Mouse (Mus musculus) forebrain, embryonic 16.5 days (tissue): ENCODE measurements around the gene Foxn3. TPM values are rescaled to one million over a fixed set of nuclear protein-coding genes. Genes with fewer than 3 reads are reported as not detected.

Experiments used
- ATAC-seq: fragments of 200-750 bp; cut with Nextera tagmentation; 2 replicates; pipeline ENCODE4 v1.8.0; 2017; ENCODE audit warnings: mild to moderate bottlenecking, moderate library complexity
- H3K27ac ChIP-seq: fragments of 300-500 bp; sonication (generic); 2 replicates; pipeline ENCODE4 v1.5.1; 2014; ENCODE audit warnings: low read length, control low read depth
- H3K27me3 ChIP-seq: fragments of 300-500 bp; sonication (generic); replicated peaks from 2 replicates; pipeline ENCODE4 v1.6.1; 2014; ENCODE audit warnings: low read length; ENCODE audit not compliant: control insufficient read depth, insufficient read depth
- H3K36me3 ChIP-seq: fragments of 300-500 bp; sonication (generic); 2 replicates; pipeline ENCODE4 v1.6.1; 2014; ENCODE audit not compliant: control insufficient read depth, insufficient read depth
- H3K4me1 ChIP-seq: fragments of 300-500 bp; sonication (generic); replicated peaks from 2 replicates; pipeline ENCODE4 v1.6.1; 2014; ENCODE audit warnings: low read length; ENCODE audit not compliant: control insufficient read depth, insufficient read depth
- H3K4me2 ChIP-seq: fragments of 300-500 bp; sonication (generic); 2 replicates; pipeline ENCODE4 v1.6.1; 2014; ENCODE audit warnings: mild to moderate bottlenecking, low read length, control low read depth
- H3K4me3 ChIP-seq: fragments of 300-500 bp; sonication (generic); replicated peaks from 2 replicates; pipeline ENCODE4 v1.5.1; 2014; ENCODE audit warnings: mild to moderate bottlenecking, low read length, control low read depth
- H3K9ac ChIP-seq: fragments of 300-500 bp; sonication (generic); replicated peaks from 2 replicates; pipeline ENCODE4 v1.6.1; 2014; ENCODE audit warnings: low read depth, low read length, control low read depth
- H3K9me3 ChIP-seq: fragments of 300-500 bp; sonication (generic); 2 replicates; pipeline ENCODE4 v1.6.1; 2016; ENCODE audit warnings: low read length; ENCODE audit not compliant: control insufficient read depth
- WGBS: fragments of 180-500 bp; shearing (Covaris S2); extraction: QIAGEN DNeasy Blood & Tissue Kit; methylation state at CpG from one replicate; pipeline ENCODE4 v1.1.7; 2014; 5-methylcytosine and 5-hydroxymethylcytosine counted together
- polyA plus RNA-seq: library from polyadenylated mRNA; unstranded; fragments of >200 nt; fragmentation: Nextera tagmentation; extraction: Ambion mirVana; gene quantifications from 2 replicates; pipeline ENCODE4 v1.2.1, GENCODE M21; 2015

Gene Foxn3
- polyA plus RNA-seq, 1 experiment from 2014 or later, result 78.0 TPM

- ATAC-seq, result 0 out of 2 replicates have a peak, but pooled peaks have one; percentile 35
- Histone ChIP-seq H3K36me3 (no peaks in the 10 kb centered on the region), H3K27me3 (no peaks in the 10 kb centered on the region), H3K9me3 (no peaks in the 10 kb centered on the region), H3K4me2 (no peak overlapping the region), H3K4me3 (no peak overlapping the region), H3K4me1 (peaks cover 17% of the 10 kb centered on the region), H3K27ac (no peak overlapping the region), H3K9ac (no peak overlapping the region)
- WGBS, result 49% methylated on average over 8 of the region's 8 CpGs
Observed at GRCm38 (mm10) chr12:99269396-99269795, 294.0 kb downstream of the Foxn3 start.

DNA sequence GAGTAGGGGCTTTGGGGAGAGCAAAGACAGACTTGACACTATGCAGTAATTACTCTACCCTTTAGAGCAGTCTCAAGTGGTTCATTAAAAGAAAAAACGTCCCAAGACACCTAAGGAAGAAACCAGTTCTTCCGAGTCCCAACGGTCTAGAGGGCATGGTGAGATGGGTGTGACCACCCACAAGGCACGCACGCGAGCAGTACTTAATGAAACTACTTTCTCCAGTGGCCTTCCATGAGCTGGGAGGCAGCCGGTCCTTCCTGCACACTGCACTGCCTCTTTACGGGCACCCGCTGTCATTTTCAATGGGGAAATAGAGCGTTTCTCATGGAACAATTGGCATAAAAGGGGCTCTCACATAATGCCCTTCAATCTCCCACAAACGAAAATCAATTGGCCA is 294.4 kb downstream of the Foxn3 start:
- Histone ChIP-seq H3K4me2 (no peak overlapping the region), H3K4me3 (no peak overlapping the region), H3K4me1 (peaks cover 21% of the 10 kb centered on the region), H3K36me3 (no peaks in the 10 kb centered on the region), H3K9ac (no peak overlapping the region), H3K9me3 (no peaks in the 10 kb centered on the region), H3K27me3 (no peaks in the 10 kb centered on the region), H3K27ac (no peak overlapping the region)
- no peak for ATAC-seq
- WGBS, result 22% methylated on average over 11 of the region's 11 CpGs

- H3K27ac ChIP-seq, result no peak overlapping the region
- H3K4me2 ChIP-seq, result no peak overlapping the region
- H3K27me3 ChIP-seq, result no peaks in the 10 kb centered on the region
- H3K9ac ChIP-seq, result no peak overlapping the region
- WGBS, result 72% methylated on average over 11 of the region's 11 CpGs
- no peak overlapping the region for H3K4me3 ChIP-seq
- ATAC-seq, result no peak
- peaks cover 29% of the 10 kb centered on the region for H3K4me1 ChIP-seq
- H3K36me3 ChIP-seq, result no peaks in the 10 kb centered on the region
- no peaks in the 10 kb centered on the region for H3K9me3 ChIP-seq
Observed at GRCm38 (mm10) chr12:99267732-99268131, 295.6 kb downstream of the Foxn3 start.

DNA sequence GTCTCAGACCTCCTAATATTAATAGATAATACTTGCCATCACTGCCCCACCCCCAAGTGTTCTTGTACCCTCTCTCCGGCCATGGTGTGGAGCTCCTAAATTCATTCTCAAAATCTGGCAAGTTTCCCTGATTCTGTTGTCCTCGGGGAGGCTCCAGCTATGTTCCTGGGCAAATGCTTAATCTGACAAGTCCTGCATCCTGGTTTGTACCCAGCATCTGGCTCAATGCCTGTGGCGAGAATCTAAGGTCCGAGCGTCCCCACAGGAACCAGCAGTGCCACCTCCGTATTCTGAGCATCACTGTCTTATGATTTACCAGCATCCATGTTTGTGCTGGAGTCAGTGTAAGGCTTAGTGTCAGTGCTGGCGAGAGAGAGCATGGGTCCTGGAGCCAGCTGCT is 296.9 kb downstream of the Foxn3 start:
- peaks cover 32% of the 10 kb centered on the region for H3K4me1 ChIP-seq
- no peak overlapping the region for H3K27ac ChIP-seq
- H3K9ac ChIP-seq, result no peak overlapping the region
- H3K9me3 ChIP-seq, result no peaks in the 10 kb centered on the region
- H3K4me2 ChIP-seq, result no peak overlapping the region
- no peak for ATAC-seq
- 67% methylated on average over 7 of the region's 7 CpGs for WGBS
- no peaks in the 10 kb centered on the region for H3K36me3 ChIP-seq
- no peak overlapping the region for H3K4me3 ChIP-seq
- H3K27me3 ChIP-seq, result no peaks in the 10 kb centered on the region

- H3K4me3 ChIP-seq, result no peak overlapping the region
- no peaks in the 10 kb centered on the region for H3K36me3 ChIP-seq
- no peak overlapping the region for H3K4me2 ChIP-seq
- no peak overlapping the region for H3K27ac ChIP-seq
- H3K27me3 ChIP-seq, result no peaks in the 10 kb centered on the region
- WGBS, result 90% methylated on average over 6 of the region's 6 CpGs
- peaks cover 32% of the 10 kb centered on the region for H3K4me1 ChIP-seq
- no peak overlapping the region for H3K9ac ChIP-seq
- H3K9me3 ChIP-seq, result no peaks in the 10 kb centered on the region
- no peak for ATAC-seq
Observed at GRCm38 (mm10) chr12:99265777-99266176, 297.6 kb downstream of the Foxn3 start.

DNA sequence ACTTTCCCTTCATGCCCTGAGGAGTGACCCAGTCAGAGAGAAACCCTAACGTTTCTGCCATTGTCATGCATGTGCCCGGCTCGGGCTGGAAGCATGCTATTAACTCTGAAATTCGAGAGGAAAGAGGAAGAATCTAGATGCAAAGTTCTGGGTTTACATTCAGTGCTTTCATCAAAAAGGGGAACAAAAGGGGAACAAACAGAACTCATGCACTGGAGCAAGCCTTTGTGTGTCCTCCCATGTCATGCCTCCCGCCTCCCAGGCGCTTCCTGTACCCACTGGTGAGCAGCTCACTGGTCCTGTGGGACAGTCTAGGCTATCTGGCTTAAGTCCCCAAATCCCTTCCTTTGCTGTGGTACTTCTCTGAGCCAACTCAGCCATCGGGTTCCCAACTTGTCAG is 299.0 kb downstream of the Foxn3 start:
- Histone ChIP-seq H3K4me3 (no peak overlapping the region), H3K4me1 (peaks cover 24% of the 10 kb centered on the region)
- WGBS, result 57% methylated on average over 7 of the region's 7 CpGs

DNA sequence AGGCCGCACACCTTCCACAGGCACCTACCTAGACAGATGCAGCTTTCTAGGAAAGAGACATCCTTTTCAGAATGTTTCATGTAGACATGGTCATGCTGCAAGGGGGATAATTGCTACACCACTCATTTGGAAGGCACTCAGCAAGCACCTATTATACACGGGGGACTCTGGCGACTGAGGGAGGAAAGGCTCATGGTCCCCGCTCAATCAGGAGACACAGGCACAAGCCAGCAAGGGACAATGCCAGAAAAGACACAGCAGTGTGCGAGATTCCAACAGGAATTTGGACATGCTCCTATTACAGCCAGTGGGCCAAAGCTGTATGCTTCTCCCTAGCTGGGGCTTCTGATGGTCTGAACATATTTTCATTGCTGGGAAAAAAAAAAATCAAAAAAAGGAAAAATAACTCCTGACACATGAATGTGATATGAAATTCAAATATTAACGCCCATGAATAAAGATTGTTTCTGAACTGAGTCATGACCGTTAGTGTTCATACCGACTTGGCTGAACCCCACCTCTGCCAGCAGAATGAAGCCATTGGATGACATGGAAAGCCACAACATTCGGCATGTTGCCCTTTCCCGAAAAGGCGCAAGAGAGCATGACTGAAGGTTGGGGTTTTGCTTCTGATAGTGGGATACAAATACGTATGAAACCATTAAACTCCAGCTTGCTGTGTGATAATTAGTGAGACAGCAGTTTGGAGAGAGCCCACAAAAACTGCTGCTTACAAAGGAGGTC is 299.6 kb downstream of the Foxn3 start:
- Histone ChIP-seq H3K4me1 (peaks cover 20% of the 10 kb centered on the region), H3K9me3 (no peaks in the 10 kb centered on the region), H3K4me2 (no peak overlapping the region), H3K27me3 (no peaks in the 10 kb centered on the region), H3K4me3 (no peak overlapping the region), H3K27ac (no peak overlapping the region), H3K9ac (no peak overlapping the region), H3K36me3 (no peaks in the 10 kb centered on the region)
- WGBS, result 64% methylated on average over 12 of the region's 12 CpGs
- no peak for ATAC-seq

More for the DNA sequence above, 299.0 kb downstream of the Foxn3 start:
- H3K4me2 ChIP-seq, result no peak overlapping the region
- H3K27me3 ChIP-seq, result no peaks in the 10 kb centered on the region
- no peak for ATAC-seq
- no peaks in the 10 kb centered on the region for H3K9me3 ChIP-seq
- no peak overlapping the region for H3K27ac ChIP-seq
- no peaks in the 10 kb centered on the region for H3K36me3 ChIP-seq
- H3K9ac ChIP-seq, result no peak overlapping the region

- H3K4me1 ChIP-seq, result peaks cover 28% of the 10 kb centered on the region
- 55% methylated on average over 1 of the region's 1 CpGs for WGBS
- H3K4me3 ChIP-seq, result no peak overlapping the region
- H3K27ac ChIP-seq, result no peak overlapping the region
- no peak overlapping the region for H3K9ac ChIP-seq
- no peaks in the 10 kb centered on the region for H3K36me3 ChIP-seq
- no peaks in the 10 kb centered on the region for H3K27me3 ChIP-seq
- ATAC-seq, result no peak
- no peaks in the 10 kb centered on the region for H3K9me3 ChIP-seq
- H3K4me2 ChIP-seq, result no peak overlapping the region
Observed at GRCm38 (mm10) chr12:99262840-99263239, 300.5 kb downstream of the Foxn3 start.

GRCm38 (mm10) chr12:99262066-99262599 is 301.2 kb downstream of the Foxn3 start:
- no peak for ATAC-seq
- no peaks in the 10 kb centered on the region for H3K9me3 ChIP-seq
- H3K4me1 ChIP-seq, result peaks cover 34% of the 10 kb centered on the region
- H3K27me3 ChIP-seq, result no peaks in the 10 kb centered on the region
- WGBS, result 78% methylated on average over 11 of the region's 11 CpGs
- no peaks in the 10 kb centered on the region for H3K36me3 ChIP-seq
- H3K4me2 ChIP-seq, result no peak overlapping the region
- H3K27ac ChIP-seq, result no peak overlapping the region
- no peak overlapping the region for H3K9ac ChIP-seq
- H3K4me3 ChIP-seq, result no peak overlapping the region
